Mouse (Mus musculus) testis, adult 2 months (tissue): ENCODE measurements around the gene Zfp960. TPM values are rescaled to one million over a fixed set of nuclear protein-coding genes. Genes with fewer than 3 reads are reported as not detected.
"Not testable (repeated sequence)": the region's sequence is repeated elsewhere in the genome, so short reads cannot be mapped to it uniquely, and the experiment has no call there.

Experiments used
- H3K27ac ChIP-seq: fragments of 200-500 bp; 2 replicates; pipeline ENCODE4 v1.5.1; 2012; ENCODE audit warnings: low read depth, low read length; ENCODE audit not compliant: control insufficient read depth, insufficient read depth
- H3K27me3 ChIP-seq: fragments of 200-500 bp; 2 replicates; pipeline ENCODE4 v1.6.1; 2012; ENCODE audit warnings: mild to moderate bottlenecking, low read length, moderate library complexity; ENCODE audit not compliant: control insufficient read depth, insufficient read depth
- H3K36me3 ChIP-seq: fragments of 200-500 bp; 2 replicates; pipeline ENCODE4 v1.6.1; 2012; ENCODE audit warnings: mild to moderate bottlenecking, low read length; ENCODE audit not compliant: control insufficient read depth, insufficient read depth
- H3K4me1 ChIP-seq: fragments of 200-500 bp; 2 replicates; pipeline ENCODE4 v1.6.1; 2012; ENCODE audit warnings: low read length; ENCODE audit not compliant: control insufficient read depth, insufficient read depth
- H3K4me3 ChIP-seq: fragments of 200-500 bp; 2 replicates; pipeline ENCODE4 v1.5.1; 2012; ENCODE audit warnings: low read depth, mild to moderate bottlenecking, low read length, moderate library complexity, mixed read lengths; ENCODE audit not compliant: control insufficient read depth
- polyA plus RNA-seq: library from polyadenylated mRNA; depleted of rRNA; stranded (reverse); fragments of >200 nt; gene quantifications from 2 replicates; pipeline ENCODE4 v1.2.3, GENCODE M21; 2012; rRNA removed

The Zfp960 gene
- polyA plus RNA-seq = 0.54 and 0.79 TPM in 2 replicates

DNA sequence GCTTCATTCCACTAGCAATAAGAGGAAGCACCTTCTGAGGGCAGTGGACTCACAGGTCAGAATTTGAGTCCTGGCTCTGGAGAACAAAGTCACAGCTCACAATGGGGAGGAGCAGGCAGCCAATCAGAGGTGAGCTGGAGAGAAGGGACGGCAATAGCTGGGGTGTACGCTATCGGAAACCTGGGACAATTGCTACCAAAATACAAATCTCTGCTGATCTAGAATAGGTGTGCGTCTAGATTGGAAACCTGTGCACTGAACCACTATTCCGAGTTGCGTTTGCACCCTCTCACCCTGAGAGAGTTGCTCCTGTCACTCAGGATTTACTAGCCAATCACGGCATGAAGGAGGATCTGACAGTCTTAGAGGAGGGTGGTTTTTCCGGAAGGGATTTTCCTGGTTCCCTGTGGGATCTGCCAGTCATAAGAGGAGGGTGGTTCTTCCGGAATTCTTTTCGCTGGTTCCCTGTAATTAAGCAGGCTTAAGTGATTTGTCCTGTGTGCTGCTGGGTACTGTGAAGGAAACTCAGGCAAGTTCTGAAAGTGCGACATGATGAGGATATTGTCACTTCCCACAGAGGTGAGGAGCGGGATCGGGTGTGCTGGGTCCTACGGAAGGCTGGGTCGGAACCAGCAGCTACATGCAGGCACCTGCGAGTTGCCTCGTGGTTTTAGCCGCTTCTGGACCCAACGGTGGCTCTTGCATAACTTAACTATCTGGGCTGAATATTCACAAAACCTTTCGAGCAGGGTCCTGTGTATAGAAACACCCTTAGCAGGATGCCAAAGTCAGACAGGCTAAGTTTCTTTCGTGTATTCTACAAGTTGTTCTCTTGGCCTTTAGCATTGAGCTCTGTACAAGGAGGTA, at the start of gene Zfp960:
Zfp960 (plus strand) TSS at position 486 of the 867 bp plus-strand sequence.
- H3K4me1 ChIP-seq, H3K36me3 ChIP-seq, H3K27me3 ChIP-seq: not testable (repeated sequence)
- peak within 1 kb of the TSS; percentile 84 for H3K4me3 ChIP-seq
- 0 out of 2 replicates have a peak within 1 kb of the TSS, but pooled peaks have one; percentile 13 for H3K27ac ChIP-seq

- H3K27me3 ChIP-seq, H3K4me3 ChIP-seq, H3K27ac ChIP-seq, H3K36me3 ChIP-seq, H3K4me1 ChIP-seq: not testable (repeated sequence)
Measured at GRCm38 (mm10) chr17:17018071-17018470, 45.8 kb upstream of the Zfp960 start.

DNA sequence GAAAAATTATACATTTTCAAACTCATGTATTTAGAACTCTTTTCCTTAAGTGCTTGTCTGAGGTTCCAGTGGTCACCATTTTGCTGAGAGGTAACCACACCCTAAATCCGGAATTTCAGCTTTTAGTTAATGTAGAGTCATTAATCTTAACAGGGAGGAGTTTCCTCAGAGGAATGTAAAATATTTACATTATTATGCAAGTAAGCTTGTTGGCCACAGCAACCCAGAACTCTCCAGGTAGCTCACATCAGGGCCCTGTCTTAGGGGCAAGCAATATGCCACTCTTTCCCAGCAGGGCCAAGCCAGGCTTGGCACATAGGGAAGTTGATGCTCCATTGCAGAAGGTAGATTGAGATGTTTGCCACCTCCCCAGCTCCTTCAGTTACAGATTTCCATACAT, 4.3 kb upstream of the Zfp960 start:
- not testable (repeated sequence) for H3K27me3 ChIP-seq, H3K36me3 ChIP-seq

GRCm38 (mm10) chr17:17120830-17121502, 57.1 kb downstream of the Zfp960 start, which contains the start of gene Zfp97:
Gene Zfp97 (plus strand): TSS chr17:17121415.
- not testable (repeated sequence) for H3K36me3 ChIP-seq, H3K4me1 ChIP-seq, H3K27ac ChIP-seq, H3K27me3 ChIP-seq, H3K4me3 ChIP-seq

More for the DNA sequence above, 4.3 kb upstream of the Zfp960 start:
- H3K27ac ChIP-seq, H3K4me3 ChIP-seq, H3K4me1 ChIP-seq: not testable (repeated sequence)

Other genes starting within 250 kb of the Zfp960 start
- 0.28 and 0.52 TPM in 2 replicates for gene Zfp97, start 57.3 kb downstream of the Zfp960 start, polyA plus RNA-seq